Mouse (Mus musculus) adrenal gland, postnatal 25 days (tissue): ENCODE measurements around the gene Anxa4. TPM values are rescaled to one million over a fixed set of nuclear protein-coding genes. Genes with fewer than 3 reads are reported as not detected.

Experiments used
- DNase-seq: peaks from one replicate; pipeline ENCODE4 v3.0.0; 2021; ENCODE audit warnings: mixed read lengths
- long read RNA-seq: library from polyadenylated mRNA; stranded (forward); transcript quantifications from one replicate; pipeline ENCODE4 v2.0.0, GENCODE M21; 2021
- total RNA-seq: library from RNA; stranded (reverse); gene quantifications from 2 replicates; pipeline ENCODE4 v1.2.3, GENCODE M21; 2021

Gene Anxa4
- total RNA-seq = 56.7 and 68.9 TPM in 2 replicates
- long read RNA-seq, transcript Anxa4-202 (12 exons, 2,030 nt) = minor isoform, 14 of 115 reads
- long read RNA-seq, transcript Anxa4-201 (13 exons, 2,002 nt) = major isoform, 89 of 115 reads
- long read RNA-seq, partial matches to known transcripts = 3 of 115 reads
- long read RNA-seq, other reads (novel, unspliced or antisense) = 9 of 115 reads

DNA sequence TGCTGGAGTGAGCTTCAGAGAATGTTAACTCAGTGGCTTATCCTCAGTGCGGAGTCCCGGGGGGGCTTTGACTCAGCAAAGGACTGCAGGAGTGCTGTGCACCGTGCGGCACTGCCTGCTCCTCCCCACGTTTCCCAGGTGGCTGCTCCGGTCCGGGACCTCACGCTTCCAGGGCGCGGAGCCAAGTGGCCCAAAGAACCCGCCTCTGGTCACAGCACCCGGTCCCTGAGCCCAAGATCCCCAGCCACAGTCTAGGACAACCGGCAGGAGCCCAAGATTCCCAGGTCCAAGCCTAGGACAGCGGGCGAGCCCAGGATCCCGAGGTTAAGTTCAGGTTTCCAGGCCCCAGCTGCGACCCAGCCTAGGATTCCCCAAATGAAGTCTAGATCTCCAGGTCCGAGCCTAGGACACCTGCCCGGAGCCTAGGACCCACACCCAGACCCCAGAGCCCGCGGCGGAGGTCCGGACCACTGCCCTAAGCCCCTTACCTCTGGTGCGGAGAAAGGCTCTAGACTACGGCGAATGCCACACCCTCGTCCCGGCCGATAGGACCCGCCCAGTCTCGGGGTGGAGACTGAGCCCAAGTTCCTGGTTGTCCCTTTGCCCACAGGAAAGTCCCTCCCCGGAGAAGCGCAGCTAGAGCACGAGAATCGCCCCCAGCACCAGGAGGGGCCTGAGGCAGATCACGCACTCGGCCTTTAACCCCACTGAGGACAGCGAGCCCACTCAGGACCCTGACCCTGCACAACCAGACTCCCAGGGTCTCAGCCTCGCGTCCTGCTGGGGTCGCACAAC is at the start of gene Anxa4:
Anxa4 (minus strand) TSS at position 564 of the 795 bp plus-strand sequence.
- DNase-seq = peak; percentile 86

DNA sequence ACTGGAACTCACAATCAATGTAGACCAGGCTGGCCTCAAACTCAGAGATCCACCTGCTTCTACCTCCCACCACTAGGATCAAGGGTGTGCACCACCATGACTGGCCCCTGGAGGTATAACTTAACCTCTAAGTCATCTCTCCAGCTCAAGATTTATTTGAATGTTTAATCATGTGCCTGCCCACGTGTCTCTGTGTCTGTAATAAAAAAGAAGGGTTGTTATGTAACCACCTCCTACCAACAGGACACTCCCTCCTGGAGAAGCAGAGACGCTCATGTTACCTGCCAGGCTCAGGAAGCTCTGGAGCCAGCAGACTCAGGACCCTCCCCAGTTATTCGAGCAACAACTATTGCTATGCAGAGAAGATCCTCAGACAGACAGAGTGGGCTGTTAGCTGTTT is 48.6 kb upstream of the Anxa4 start:
- DNase-seq = no peak

DNA sequence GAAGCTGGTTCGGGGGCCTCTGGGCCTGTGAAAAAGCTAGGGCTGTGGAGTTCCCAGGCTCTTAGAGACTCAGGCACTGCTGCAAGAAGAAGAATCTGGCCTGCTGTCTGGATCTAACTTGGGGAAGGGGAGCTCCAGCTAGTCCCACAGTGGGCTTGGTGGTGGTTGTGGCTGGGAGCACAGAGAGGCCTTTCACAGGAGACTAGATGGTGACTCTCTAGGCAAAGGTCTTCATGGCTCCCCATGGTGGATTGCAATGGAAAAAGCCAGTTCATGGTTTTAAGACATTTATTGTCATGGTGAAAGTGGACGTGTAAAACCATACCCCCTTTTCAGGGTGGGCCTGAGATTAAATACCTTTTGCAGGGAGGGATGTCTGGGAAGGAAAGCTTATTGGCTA is 45.7 kb upstream of the Anxa4 start:
- no peak for DNase-seq

DNA sequence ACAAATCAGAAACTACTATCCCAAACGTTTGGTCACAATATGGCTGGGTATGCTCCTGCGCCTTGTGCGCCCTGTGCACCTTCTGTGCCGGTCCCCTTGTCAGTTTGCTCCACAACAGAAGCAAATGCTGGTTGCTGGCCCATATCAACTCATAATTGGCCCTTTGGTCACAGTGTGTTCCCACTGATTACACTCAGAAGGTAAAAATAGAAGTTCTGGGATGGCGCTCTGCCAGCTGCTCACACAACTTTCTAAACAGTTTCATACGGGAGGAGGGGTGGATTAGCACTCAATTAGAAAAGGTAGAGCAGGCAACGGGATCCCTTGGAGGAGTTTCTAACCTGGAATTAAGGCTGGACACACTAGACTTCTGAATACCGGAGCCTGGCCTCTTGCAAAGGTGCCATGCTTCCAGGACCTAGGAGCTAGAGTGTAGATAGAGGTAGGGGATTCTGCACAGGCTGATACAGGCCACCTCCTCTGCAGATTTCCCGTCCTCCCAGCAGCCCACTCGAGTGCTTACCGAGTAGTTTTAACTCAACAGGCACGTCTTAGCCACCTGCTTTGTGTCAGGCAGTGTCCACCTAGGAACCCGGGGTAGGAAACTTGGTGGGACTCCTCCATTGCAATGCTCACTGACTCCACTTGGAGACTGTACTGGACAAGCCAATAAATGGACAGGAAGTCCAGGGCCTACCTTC is 39.6 kb upstream of the Anxa4 start:
- DNase-seq = peak; percentile 33

DNA sequence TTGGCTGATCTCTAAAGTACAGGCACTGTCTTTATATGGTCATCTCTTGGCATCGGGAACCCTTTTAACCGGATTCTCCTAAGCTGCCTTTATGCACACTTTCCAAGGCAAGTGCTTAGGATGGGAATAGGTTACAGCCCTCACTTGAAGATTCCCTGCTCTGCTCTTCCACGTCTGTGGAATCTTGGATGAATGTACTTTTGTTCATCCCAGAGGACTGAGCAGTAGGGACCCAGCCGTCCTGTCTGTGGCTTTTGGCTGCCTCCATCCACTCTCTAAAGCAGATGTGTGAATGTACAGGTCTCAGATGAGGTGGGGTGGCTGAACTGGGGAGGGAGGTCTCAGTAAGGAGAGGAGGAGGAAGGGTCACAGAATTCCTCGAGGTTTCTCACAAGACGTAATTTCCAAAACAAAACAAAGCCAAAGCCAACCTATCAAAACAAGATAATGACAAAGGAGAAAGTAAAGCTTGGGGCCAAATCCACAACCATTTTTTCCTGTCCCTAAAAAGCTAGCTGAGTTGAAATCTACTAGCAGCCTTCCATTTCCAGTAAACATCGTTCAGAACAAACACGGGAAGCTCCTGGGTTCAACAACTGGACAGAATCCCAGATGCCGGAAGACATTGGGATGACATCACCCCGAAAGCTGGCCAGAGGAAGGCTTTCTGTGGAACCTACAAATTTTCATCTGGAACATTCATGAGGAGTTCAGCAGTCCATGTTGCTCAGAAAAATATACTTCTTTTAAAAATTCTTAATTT is 37.5 kb upstream of the Anxa4 start:
- DNase-seq = no peak

DNA sequence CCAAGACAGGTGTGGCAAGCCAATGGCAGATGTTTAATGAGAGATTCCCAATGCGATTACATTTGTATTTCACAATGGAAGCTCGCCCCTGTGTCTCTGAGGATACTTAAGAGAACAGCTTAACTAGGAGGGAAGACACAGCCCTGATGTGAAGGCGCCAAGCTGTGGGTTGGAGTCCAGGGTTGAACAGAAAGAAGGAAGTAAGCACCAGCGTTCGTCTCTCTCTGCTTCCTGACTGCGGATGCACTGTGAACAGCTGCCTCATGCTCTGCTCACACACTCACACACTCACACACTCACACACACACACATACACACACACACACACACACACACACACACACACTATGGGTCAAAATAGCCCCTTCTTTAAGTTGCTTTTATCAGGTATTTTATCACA is 36.4 kb upstream of the Anxa4 start:
- DNase-seq = no peak

DNA sequence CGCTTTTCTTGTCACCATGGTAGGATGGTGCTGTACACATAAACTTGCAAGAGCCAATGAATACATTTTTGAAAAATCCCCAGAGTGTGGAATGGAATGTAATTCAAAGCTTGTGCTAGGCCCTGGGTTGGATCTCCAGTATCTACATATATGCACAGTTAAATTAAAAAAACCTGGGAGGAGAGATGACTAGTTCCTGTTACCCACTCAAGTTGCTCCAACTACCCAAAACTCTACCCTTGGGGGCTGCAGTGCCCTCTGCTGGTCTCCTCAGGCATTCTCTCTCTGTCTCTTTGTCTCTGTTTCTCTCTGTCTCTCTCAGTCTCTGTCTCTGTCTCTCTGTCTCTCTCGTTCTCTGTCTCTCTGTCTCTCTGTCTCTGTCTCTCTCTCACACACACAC is 34.0 kb upstream of the Anxa4 start:
- peak; percentile 14 for DNase-seq

DNA sequence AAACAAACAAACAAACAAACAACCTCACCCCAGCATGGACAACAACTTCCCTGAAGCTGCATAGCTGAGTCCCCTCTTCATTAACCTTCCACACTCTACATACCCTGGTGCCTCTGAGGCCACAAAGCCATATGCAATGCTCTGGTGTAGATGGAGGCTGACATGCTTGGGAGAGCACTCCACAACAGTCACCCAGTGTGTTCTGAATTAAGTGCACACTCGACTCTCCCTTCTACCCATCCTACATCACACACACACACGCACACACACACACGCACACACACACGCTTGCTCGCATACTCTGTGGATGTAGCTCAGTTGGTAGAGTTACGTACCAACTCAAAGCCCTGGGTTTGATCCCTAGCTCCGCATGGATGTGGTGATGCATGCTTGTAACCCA is 31.0 kb upstream of the Anxa4 start:
- no peak for DNase-seq

DNA sequence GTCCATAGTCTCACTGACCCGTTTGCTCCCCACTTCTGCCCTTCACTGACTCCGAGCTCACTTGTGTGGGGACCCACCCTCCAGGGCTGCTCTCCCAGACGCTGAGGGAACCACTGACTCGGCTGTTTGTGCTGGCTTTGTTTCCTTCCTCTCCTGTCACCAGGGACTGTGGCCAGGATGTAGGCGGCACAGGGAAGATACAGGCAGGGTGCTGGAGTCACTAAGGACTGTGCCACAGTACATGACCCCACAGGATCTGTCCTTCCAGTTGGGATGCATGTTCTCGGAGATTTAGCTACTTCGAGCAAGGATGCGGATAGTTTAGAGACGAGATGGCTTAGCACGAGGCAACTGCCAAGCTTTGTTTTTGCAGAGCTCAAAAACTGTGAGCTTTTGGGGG is 30.4 kb upstream of the Anxa4 start:
- peak; percentile 18 for DNase-seq

DNA sequence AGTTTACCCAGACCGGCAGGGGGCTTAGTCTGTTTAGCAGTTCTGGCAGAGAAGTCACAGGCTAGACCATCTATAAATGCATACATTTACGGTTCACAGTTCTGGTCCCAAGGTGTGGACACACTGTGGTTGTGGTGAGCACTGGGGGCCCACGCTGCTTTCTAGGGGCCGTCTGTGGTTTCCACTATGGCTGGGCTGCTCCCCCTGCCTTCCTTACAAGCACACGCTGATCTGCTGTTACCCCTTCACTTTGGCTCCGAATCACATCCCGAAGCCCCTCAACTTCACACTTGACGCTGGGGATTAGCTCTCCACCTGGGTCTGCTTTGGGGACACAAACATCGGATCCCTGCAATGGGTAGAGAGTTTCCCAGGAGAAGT is 29.7 kb upstream of the Anxa4 start:
- DNase-seq = no peak

DNA sequence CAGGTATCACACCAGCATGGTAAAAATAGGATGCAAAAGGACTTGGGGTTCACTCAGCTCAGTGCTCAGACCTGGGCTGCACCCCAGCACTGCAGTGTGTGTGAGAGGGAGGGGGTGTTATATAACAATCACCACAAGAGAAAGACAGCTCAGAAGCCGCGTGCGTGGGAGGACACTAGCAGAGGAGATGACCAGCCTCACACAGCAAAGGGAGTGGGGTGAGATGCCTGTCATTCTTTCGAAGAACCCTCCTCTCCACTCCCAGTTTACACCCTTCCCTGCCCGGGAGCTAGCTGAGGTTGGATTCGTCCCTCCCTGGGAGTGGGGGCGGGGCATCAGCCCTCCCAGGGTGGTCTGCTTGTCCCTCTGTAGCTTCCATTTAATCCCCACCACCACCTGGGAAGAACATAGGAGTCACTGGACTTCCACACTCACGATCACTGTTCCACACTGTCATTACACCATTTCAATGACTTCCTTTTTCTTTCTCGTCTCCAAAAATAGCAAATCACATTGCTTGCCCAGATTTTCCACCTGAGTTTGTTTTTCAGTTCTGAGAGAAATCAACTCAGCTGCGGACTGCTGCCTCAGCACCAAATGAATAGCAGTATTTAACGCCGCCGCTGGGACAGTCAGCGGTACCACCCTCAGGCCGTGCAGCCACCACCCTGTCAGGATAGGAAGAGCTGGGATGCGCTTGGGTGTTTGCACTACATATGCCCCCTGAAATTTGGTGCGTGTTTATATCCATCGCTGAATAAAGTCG is 29.1 kb upstream of the Anxa4 start:
- peak; percentile 10 for DNase-seq

DNA sequence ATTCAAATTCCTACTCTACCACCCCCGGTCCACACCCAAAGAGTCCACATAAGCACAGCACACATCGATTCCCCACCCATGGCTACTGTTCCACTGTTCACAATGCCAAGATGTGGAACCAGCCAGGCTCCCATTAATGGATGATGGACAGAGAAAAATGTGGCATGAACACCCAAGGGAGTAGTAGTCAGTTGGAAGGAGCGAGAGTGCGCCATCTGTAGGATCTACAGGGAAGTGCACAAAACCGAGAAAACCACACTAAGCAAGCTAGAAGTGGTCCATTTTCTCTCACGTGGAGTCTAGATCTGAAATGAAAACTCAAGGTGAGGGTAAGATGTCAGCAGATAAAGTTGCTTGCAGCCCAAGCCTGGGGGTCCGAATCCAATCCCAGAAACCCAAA is 27.3 kb upstream of the Anxa4 start:
- no peak for DNase-seq

DNA sequence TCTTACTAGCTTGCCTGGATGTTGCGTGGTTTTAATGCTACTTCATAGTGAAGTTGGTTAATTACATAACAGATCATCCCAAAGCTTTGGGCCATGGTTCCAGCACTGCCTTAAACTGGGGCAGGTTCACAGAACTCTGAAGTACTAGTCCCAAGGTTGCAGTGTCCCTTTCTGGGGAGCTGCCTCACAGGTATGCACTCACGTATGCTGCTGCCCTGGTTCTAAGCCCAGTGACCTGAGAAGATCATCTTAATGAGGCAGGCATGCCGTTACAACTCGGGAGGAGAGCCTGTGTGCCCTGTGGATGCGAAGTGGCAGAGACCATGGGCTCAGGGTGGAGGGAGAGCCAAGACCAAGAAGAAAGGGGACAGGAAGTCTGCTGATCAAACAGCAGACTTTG is 26.5 kb upstream of the Anxa4 start:
- no peak for DNase-seq

DNA sequence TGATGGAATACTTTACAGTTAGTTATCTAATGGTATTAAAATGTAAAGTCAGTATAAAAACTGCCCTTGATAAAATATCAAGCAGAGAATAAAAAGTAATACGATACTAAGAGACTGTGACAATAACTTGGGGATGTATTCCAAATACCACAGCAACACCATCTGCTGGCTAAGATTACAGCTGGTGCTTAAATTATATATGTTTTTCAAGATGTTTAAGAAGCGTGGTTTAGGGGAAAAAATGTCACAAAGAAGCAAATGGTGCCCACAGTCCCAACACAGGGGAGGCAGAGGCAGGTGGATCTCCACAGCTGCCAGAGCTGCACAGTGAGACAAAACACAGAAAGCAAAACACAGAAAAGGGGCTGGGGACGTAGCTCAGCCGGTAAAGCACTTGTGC is 25.5 kb upstream of the Anxa4 start:
- DNase-seq = no peak

DNA sequence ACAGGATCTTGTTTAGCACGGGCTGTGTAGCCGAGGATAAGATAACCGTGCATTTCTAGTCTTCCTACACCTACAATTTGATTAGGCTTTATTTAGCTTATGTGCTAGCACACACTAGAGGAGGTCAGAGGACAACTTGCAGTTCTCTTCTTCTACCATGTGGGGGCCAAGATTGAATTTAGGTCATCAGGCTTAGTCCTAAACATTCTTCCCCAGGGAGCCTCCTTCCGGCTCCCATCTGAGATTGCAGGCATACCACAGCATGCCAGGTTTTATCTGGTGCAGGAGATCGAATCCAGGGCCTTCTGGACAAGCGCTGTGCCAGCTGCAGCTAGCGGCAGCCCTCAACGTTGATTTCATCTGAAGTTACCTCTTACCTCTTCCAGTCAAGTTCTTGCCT is 23.2 kb upstream of the Anxa4 start:
- peak; percentile 18 for DNase-seq

DNA sequence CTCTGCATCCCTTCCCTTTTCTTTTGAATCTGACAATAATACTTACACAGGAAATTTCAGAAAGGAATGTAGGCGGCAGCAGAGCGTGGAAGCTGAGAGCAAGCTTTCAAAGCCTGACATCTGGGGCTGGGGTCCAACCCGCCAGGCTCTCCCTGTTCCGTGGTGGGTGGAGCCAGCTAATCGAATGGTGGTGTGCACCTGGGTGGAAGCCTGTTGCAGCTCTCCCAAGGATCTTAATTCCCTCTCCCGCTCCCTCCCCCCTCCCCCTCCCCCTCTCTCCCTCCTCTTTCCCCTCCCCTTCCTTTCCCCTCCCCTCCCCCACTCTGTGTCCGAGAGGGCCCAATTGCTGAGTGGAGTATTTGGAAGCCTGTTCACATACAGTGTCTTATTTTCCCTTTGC is 22.1 kb upstream of the Anxa4 start:
- no peak for DNase-seq

DNA sequence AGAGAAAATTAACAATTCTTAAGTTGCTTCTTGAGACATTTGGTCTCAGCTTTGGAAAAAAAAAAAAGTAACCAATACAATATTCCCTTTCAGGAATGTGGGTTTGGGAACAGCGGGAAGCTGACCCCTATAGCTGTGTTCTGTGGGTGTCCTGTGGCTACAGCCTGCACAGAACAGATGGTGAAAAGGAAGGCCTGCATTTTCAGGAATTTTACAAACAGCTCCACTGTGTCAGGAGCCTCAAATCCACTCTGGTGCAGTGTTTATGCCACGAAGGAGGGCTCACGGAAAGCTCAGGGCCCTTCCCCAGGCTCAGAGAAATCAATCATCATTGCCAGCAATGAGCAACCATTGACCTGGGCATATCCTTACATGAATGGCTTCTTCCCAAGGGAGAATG is 21.5 kb upstream of the Anxa4 start:
- DNase-seq = no peak

DNA sequence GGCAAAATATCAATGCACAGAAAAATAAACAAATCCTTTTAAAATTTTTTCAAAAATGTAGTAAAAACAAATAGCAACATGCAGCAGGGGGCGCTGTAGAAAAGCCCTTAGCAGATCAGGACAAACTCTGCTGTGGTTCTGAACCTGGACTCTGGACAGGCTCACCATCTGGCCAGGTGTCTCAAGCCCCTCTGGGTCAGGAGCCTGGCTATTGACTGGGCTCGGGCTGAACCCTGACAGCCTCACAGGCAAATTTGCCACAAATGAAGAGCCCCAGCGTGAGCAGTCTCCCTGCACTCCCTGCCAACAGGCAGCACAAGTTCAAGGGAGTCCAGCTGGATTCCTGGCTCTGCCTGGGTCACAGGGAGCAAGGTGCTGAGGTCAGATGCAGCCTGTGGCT is 20.0 kb upstream of the Anxa4 start:
- peak; percentile 59 for DNase-seq

DNA sequence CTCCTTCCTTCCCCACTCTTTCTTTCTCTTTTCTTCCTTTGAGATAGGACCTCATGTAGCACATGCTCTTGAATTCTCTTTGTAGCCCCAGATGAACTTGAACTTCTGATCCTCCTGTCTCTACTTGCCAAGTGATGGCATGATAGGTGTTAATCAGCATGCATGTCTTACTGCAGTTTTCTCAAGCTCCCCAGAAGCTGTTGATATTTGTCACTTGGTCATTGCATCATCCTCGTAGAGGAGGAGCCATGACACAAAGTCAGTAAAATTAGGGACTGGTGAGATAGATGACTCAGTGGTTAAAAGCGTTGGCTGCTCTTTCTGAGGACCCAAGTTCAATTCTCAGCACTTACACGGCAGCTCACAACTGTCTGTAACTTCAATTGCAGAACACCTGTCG is 19.5 kb upstream of the Anxa4 start:
- DNase-seq = no peak

DNA sequence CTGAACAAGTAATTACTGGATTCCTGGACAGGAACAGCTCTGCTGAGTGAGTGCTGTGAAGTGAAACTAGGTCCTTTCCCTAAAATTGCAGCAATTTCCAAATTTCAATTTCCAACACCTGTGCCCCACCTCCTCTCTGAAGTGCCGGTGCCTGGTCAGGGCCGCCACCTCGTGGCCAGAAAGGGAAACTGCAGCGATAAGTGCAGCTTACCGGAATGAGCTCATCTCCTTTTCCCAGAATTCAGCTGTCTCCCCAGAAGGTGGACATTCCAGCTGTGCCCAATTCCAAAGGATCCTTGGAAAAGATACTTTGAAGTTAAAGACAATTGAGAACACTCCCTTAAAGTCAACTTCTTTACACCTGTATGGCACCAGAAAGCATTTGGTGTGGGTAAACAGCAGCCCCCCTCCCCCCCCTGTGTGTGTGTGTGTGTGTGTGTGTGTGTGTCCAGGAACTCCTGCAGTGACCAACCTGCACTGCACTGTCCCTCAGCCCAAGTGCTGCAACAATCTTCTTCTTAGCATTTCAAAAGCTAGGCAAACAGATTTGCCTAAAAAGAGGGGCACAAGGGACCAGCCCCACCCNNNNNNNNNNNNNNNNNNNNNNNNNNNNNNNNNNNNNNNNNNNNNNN is 13.2 kb upstream of the Anxa4 start:
- DNase-seq = peak; percentile 74

DNA sequence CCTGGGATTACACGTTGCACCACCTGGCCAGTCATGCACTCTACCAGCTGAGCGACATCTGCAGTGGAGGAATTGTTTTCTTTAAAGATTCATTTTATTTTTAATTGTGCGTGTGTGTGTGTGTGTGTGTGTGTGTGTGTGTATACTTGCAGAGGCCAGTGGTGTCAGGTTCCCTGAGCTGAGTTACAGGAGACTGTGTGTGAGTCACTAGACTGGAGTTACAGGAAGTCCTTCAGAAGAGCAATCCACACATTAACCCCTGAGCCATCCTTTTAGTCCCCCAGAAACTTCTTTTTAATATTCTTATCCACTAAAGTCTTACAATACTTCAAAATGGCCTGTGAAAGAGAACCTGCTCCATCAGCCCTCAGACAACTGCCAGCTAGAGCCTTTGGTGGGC is 11.3 kb upstream of the Anxa4 start:
- DNase-seq = no peak

DNA sequence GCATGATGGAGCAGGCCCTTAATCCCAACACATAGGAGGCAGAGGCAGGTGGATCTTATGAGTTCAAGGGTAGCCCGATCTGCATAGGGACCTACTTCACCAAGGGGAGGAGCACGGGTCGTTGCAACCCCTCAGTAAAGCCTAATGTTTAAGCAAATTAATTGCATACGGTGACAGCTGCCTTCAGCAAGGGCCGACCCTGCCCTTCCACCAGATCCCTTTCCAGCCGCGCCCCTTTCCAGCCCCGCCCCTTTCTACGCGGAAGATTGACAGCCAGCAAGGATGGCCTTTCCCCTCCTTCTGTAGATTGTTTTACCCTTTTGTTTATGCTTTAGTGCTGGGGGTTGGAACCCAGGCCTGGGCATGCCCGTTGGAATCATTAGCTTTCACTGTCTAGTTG is 8.0 kb upstream of the Anxa4 start:
- DNase-seq = no peak
